Mouse (Mus musculus) layer of hippocampus, postnatal 36 days (tissue): ENCODE results near the gene Brat1. TPM values are rescaled to one million over a fixed set of nuclear protein-coding genes. Genes with fewer than 3 reads are reported as not detected.
"Not testable (repeated sequence)": the region's sequence is repeated elsewhere in the genome, so short reads cannot be mapped to it uniquely, and the experiment has no call there.

Source experiments
- DNase-seq, 2 experiments: peaks; one replicate each; pipeline ENCODE4 v3.0.0; 2022
- total RNA-seq, 2 experiments: library from RNA; stranded (reverse); gene quantifications; 2 replicates each; pipeline ENCODE4 v1.2.3; 2021

Brat1 gene
- total RNA-seq: 10 to 100 TPM; 19.5 to 21.0 TPM

- DNase-seq: peak; percentile 100
These were observed at the start of gene Brat1 for GRCm38 (mm10) chr5:140704378-140705251. Gene Brat1 (plus strand): TSS chr5:140705011.

GRCm38 (mm10) chr5:140659607-140660272 is 45.1 kb upstream of the Brat1 start:
- peak; percentile 71 to 81 for DNase-seq

- DNase-seq: no peak
These were observed 44.4 kb upstream of the Brat1 start for GRCm38 (mm10) chr5:140660398-140660797.

- DNase-seq: no peak
These were observed 43.4 kb upstream of the Brat1 start for GRCm38 (mm10) chr5:140661427-140661826.

- no peak for DNase-seq
These were observed 42.8 kb upstream of the Brat1 start for GRCm38 (mm10) chr5:140661875-140662643.

- peak in 1 of 2 experiments; percentile 51 for DNase-seq
These were observed 41.8 kb upstream of the Brat1 start for GRCm38 (mm10) chr5:140662741-140663592.

- no peak for DNase-seq
These were observed 41.1 kb upstream of the Brat1 start for GRCm38 (mm10) chr5:140663621-140664180.

GRCm38 (mm10) chr5:140672115-140672514 is 32.7 kb upstream of the Brat1 start:
- no peak for DNase-seq

- not testable (repeated sequence) for DNase-seq
These were observed 32.2 kb upstream of the Brat1 start for GRCm38 (mm10) chr5:140672603-140673002.

GRCm38 (mm10) chr5:140674036-140674435 is 30.8 kb upstream of the Brat1 start:
- no peak for DNase-seq

- no peak for DNase-seq
These were observed 29.7 kb upstream of the Brat1 start for GRCm38 (mm10) chr5:140675079-140675478.

GRCm38 (mm10) chr5:140675640-140676039 is 29.2 kb upstream of the Brat1 start:
- no peak for DNase-seq

- no peak for DNase-seq
These were observed 27.7 kb upstream of the Brat1 start for GRCm38 (mm10) chr5:140677137-140677536.

- no peak for DNase-seq
These were observed 24.8 kb upstream of the Brat1 start for GRCm38 (mm10) chr5:140680051-140680450.

- no peak for DNase-seq
These were observed 23.9 kb upstream of the Brat1 start for GRCm38 (mm10) chr5:140680950-140681349.

GRCm38 (mm10) chr5:140682113-140682512 is 22.7 kb upstream of the Brat1 start:
- no peak for DNase-seq

GRCm38 (mm10) chr5:140684343-140685148 is 20.3 kb upstream of the Brat1 start:
- peak; percentile 28 to 37 for DNase-seq

GRCm38 (mm10) chr5:140688434-140688833 is 16.4 kb upstream of the Brat1 start:
- no peak for DNase-seq

- no peak for DNase-seq
These were observed 8.8 kb upstream of the Brat1 start for GRCm38 (mm10) chr5:140695987-140696386.

GRCm38 (mm10) chr5:140699776-140700175 is 5.0 kb upstream of the Brat1 start:
- no peak for DNase-seq

GRCm38 (mm10) chr5:140701661-140702060 is 3.1 kb upstream of the Brat1 start:
- no peak for DNase-seq
